Mouse (Mus musculus): ENCODE data around the gene Krtap4-6. TPM values are rescaled to one million over a fixed set of nuclear protein-coding genes. Genes with fewer than 3 reads are reported as not detected.

Krtap4-6 gene
- polyA plus RNA-seq, 1 experiment from 2014 or later: not detected

DNA sequence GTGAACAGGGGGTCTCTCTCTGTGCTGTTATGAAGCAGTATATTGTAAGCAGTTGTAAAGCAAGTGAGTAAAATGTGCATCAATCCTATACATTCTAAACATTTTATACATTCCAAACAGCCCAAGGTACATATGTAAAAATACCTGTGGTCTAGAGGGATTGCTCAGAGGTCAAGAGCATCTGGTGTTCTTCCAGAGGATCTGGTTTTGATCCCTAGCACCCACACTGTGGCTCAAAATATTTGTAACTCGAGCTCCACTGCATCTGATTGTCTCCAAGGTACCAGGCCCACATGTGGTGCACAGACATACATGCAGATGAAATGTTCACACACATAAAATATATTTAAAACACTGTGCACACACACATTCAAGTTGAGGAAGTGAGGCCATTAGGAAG lies 24.8 kb downstream of the Krtap4-6 start:
- Histone ChIP-seq H3K4me3 (no peak overlapping the region), H3K27ac (no peak overlapping the region), H3K36me3 (no peaks in the 10 kb centered on the region), H3K4me2 (no peak overlapping the region), H3K9me3 (no peaks in the 10 kb centered on the region), H3K9ac (no peak overlapping the region), H3K4me1 (no peaks in the 10 kb centered on the region), H3K27me3 (no peaks in the 10 kb centered on the region)
- ATAC-seq (ENCODE audit: borderline replicate concordance, extremely low read depth, low FRiP score, low TSS enrichment): no peak
- WGBS: 7% methylated on average over 1 of the region's 1 CpGs

- Histone ChIP-seq H3K4me3 (no peak overlapping the region), H3K4me2 (no peak overlapping the region), H3K9ac (no peak overlapping the region), H3K4me1 (no peaks in the 10 kb centered on the region), H3K27ac (no peak overlapping the region), H3K27me3 (no peaks in the 10 kb centered on the region), H3K9me3 (no peaks in the 10 kb centered on the region), H3K36me3 (no peaks in the 10 kb centered on the region)
- WGBS: 63% methylated on average over 1 of the region's 1 CpGs
- ATAC-seq (ENCODE audit: borderline replicate concordance, extremely low read depth, low FRiP score, low TSS enrichment): no peak
These were observed 28.7 kb downstream of the Krtap4-6 start for GRCm38 (mm10) chr11:99637086-99637485.

DNA sequence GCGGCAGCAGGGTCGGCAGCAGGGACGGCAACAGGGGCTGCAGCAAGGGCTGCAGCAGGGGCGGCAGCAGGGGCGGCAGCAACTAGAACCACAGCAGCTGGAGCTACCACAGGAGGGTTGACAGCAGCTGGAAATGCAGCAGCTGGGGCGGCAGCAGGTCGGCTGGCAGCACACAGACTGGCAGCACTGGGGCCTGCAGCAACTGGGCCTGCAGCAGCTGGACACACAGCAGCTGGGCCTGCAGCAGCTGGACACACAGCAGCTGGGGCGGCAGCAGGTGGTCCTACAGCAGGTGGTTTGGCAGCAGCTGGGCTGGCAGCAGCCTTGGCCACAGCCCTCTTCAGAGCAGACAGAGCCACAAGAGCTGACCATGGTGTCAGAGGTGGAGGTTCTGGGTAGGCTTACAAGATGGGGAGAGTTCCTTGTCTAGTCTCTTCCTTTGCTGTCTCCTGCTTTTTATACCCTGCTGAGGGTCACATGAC lies 31.1 kb downstream of the Krtap4-6 start, which contains the start of gene Krtap4-2:
TSS of gene Krtap4-2 (minus strand) at position 432 of the 482 bp plus-strand sequence.
- Histone ChIP-seq H3K4me3 (no peak within 1 kb of the TSS), H3K36me3 (no peaks in the 10 kb centered on the region), H3K9ac (no peak within 1 kb of the TSS), H3K4me1 (no peaks in the 10 kb centered on the region), H3K4me2 (no peak within 1 kb of the TSS), H3K27me3 (no peaks in the 10 kb centered on the region), H3K9me3 (no peaks in the 10 kb centered on the region), H3K27ac (no peak within 1 kb of the TSS)
- no peak for ATAC-seq (ENCODE audit: borderline replicate concordance, extremely low read depth, low FRiP score, low TSS enrichment)
- WGBS: 33% methylated on average over 8 of the region's 8 CpGs

DNA sequence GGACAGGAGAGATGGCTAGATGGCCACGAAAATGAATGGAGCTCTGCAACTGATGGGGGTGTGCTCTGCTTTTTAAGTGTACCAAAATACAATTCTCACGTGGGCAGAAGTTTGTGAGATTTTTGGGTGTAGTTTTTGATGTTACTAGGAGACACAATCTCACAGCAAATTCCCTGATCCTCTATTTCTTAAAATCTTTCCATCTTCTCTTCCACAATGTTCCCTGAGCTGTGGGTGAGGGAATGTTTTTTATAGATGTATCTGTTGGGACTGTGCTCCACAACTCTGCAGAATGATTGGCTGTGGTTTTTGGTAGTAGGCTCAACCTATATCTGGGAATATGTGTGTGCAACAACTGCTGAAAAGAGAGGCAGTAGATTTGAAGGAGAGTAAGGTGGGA lies 32.5 kb downstream of the Krtap4-6 start:
- no peaks in the 10 kb centered on the region for H3K9me3 ChIP-seq
- H3K27ac ChIP-seq: no peak overlapping the region
- no peak for ATAC-seq (ENCODE audit: borderline replicate concordance, extremely low read depth, low FRiP score, low TSS enrichment)
- no peaks in the 10 kb centered on the region for H3K4me1 ChIP-seq
- H3K36me3 ChIP-seq: no peaks in the 10 kb centered on the region
- WGBS: 57% methylated on average over 2 of the region's 2 CpGs
- no peak overlapping the region for H3K4me3 ChIP-seq
- H3K27me3 ChIP-seq: no peaks in the 10 kb centered on the region
- no peak overlapping the region for H3K4me2 ChIP-seq
- no peak overlapping the region for H3K9ac ChIP-seq

DNA sequence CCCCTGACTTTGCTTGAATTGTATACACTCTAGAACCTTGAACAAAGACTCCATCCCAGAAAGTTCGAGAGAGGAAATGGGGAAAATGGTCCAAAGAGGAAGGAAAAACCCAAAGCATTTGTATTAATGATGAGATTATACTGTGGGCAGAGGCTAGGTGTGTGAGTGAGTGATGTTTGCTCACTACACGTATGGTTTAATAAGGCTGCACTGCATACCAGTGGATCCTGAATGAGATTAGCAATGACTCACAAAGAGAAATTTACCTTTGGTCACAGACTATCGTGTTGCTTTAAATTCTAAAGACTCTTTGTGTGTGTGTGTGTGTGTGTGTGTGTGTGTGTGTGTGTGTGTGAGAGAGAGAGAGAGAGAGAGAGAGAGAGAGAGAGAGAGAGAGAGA lies 34.9 kb downstream of the Krtap4-6 start:
- no peak for ATAC-seq (ENCODE audit: borderline replicate concordance, extremely low read depth, low FRiP score, low TSS enrichment)
- no peak overlapping the region for H3K9ac ChIP-seq
- H3K27me3 ChIP-seq: no peaks in the 10 kb centered on the region
- H3K4me2 ChIP-seq: no peak overlapping the region
- 37% methylated on average over 3 of the region's 3 CpGs for WGBS
- H3K4me3 ChIP-seq: no peak overlapping the region
- H3K27ac ChIP-seq: no peak overlapping the region
- no peaks in the 10 kb centered on the region for H3K4me1 ChIP-seq
- no peaks in the 10 kb centered on the region for H3K9me3 ChIP-seq
- no peaks in the 10 kb centered on the region for H3K36me3 ChIP-seq

GRCm38 (mm10) chr11:99628138-99628537 lies 37.6 kb downstream of the Krtap4-6 start, which contains the start of gene Krtap4-1:
Krtap4-1 (minus strand) TSS chr11:99628238.
- Histone ChIP-seq H3K9ac (no peak within 1 kb of the TSS), H3K9me3 (no peaks in the 10 kb centered on the region), H3K4me1 (no peaks in the 10 kb centered on the region), H3K36me3 (no peaks in the 10 kb centered on the region), H3K27me3 (no peaks in the 10 kb centered on the region), H3K4me2 (no peak within 1 kb of the TSS), H3K27ac (no peak within 1 kb of the TSS), H3K4me3 (no peak within 1 kb of the TSS)
- whole genome bisulfite sequencing: 78% methylated on average over 4 of the region's 4 CpGs
- ATAC-seq (ENCODE audit: borderline replicate concordance, extremely low read depth, low FRiP score, low TSS enrichment): no peak

DNA sequence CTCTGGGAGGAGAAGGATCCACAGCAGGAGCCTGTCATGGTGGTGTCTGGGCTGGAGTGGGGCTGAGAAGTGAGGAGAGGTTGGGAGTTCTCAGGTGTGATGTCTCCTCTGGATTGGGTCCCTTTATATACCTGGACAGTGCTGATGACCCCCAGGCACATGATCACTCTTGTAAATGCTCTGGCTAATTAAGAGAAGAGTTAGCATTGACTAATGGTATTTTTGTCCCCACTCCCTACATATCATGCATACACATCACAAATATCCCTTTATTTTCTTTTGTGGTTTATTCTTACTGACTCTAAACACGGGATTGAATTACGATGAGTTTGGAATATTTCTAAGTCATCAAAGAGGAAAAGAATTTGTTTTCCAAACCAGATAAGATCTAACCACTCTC lies 45.4 kb downstream of the Krtap4-6 start, which contains the start of gene Gm11562:
TSS of gene Gm11562 (minus strand) at position 101 of the 400 bp plus-strand sequence.
- no peaks in the 10 kb centered on the region for H3K4me1 ChIP-seq
- no peak within 1 kb of the TSS for H3K4me2 ChIP-seq
- H3K4me3 ChIP-seq: no peak within 1 kb of the TSS
- 57% methylated on average over 2 of the region's 2 CpGs for WGBS
- ATAC-seq (ENCODE audit: borderline replicate concordance, extremely low read depth, low FRiP score, low TSS enrichment): no peak
- H3K9ac ChIP-seq: no peak within 1 kb of the TSS
- H3K27ac ChIP-seq: no peak within 1 kb of the TSS
- no peaks in the 10 kb centered on the region for H3K9me3 ChIP-seq
- no peaks in the 10 kb centered on the region for H3K27me3 ChIP-seq
- no peaks in the 10 kb centered on the region for H3K36me3 ChIP-seq

Other genes with a start within 250 kb of the Krtap4-6 start
- gene Krt12, start 243.7 kb downstream of the Krtap4-6 start, polyA plus RNA-seq (2015; fragmentation: Nextera tagmentation; extraction: Ambion mirVana): 0.07 TPM in 1 of 2 replicates, not detected in the other
- 0.29 and 0.39 TPM in 2 replicates for gene Krt20, start 227.8 kb downstream of the Krtap4-6 start, polyA plus RNA-seq (2015; fragmentation: Nextera tagmentation; extraction: Ambion mirVana)
- 3.9 and 5.1 TPM in 2 replicates for gene Krt23, start 172.8 kb downstream of the Krtap4-6 start, polyA plus RNA-seq (2015; fragmentation: Nextera tagmentation; extraction: Ambion mirVana)
- gene Krt39, start 144.6 kb downstream of the Krtap4-6 start, polyA plus RNA-seq (2015; fragmentation: Nextera tagmentation; extraction: Ambion mirVana): not detected in 2 replicates
- not detected in 2 replicates for gene Krt40, start 122.8 kb downstream of the Krtap4-6 start, polyA plus RNA-seq (2015; fragmentation: Nextera tagmentation; extraction: Ambion mirVana)
- gene Krtap3-3, start 115.1 kb downstream of the Krtap4-6 start, polyA plus RNA-seq (2015; fragmentation: Nextera tagmentation; extraction: Ambion mirVana): not detected in 2 replicates
- not detected in 2 replicates for gene Krtap3-2, start 109.1 kb downstream of the Krtap4-6 start, polyA plus RNA-seq (2015; fragmentation: Nextera tagmentation; extraction: Ambion mirVana)
- not detected in 2 replicates for gene Gm11939, start 106.5 kb downstream of the Krtap4-6 start, polyA plus RNA-seq (2015; fragmentation: Nextera tagmentation; extraction: Ambion mirVana)
- not detected in 2 replicates for gene Krtap3-1, start 99.3 kb downstream of the Krtap4-6 start, polyA plus RNA-seq (2015; fragmentation: Nextera tagmentation; extraction: Ambion mirVana)
- gene Krtap1-5, start 84.9 kb downstream of the Krtap4-6 start, polyA plus RNA-seq (2015; fragmentation: Nextera tagmentation; extraction: Ambion mirVana): not detected in 2 replicates
- not detected in 2 replicates for gene Krtap1-4, start 82.3 kb downstream of the Krtap4-6 start, polyA plus RNA-seq (2015; fragmentation: Nextera tagmentation; extraction: Ambion mirVana)
- gene Krtap1-3, start 74.6 kb downstream of the Krtap4-6 start, polyA plus RNA-seq (2015; fragmentation: Nextera tagmentation; extraction: Ambion mirVana): not detected in 2 replicates
- not detected in 2 replicates for gene Krtap9-3, start 67.9 kb downstream of the Krtap4-6 start, polyA plus RNA-seq (2015; fragmentation: Nextera tagmentation; extraction: Ambion mirVana)
- not detected in 2 replicates for gene Gm11938, start 62.7 kb downstream of the Krtap4-6 start, polyA plus RNA-seq (2015; fragmentation: Nextera tagmentation; extraction: Ambion mirVana)
- gene Gm11937, start 55.8 kb downstream of the Krtap4-6 start, polyA plus RNA-seq (2015; fragmentation: Nextera tagmentation; extraction: Ambion mirVana): not detected in 2 replicates
- not detected in 2 replicates for gene Krtap2-4, start 51.1 kb downstream of the Krtap4-6 start, polyA plus RNA-seq (2015; fragmentation: Nextera tagmentation; extraction: Ambion mirVana)
- not detected in 2 replicates for gene Gm11562, start 45.5 kb downstream of the Krtap4-6 start, polyA plus RNA-seq (2015; fragmentation: Nextera tagmentation; extraction: Ambion mirVana)
- not detected in 2 replicates for gene Krtap4-1, start 37.7 kb downstream of the Krtap4-6 start, polyA plus RNA-seq (2015; fragmentation: Nextera tagmentation; extraction: Ambion mirVana)
- not detected in 2 replicates for gene Krtap4-2, start 30.9 kb downstream of the Krtap4-6 start, polyA plus RNA-seq (2015; fragmentation: Nextera tagmentation; extraction: Ambion mirVana)
- not detected in 2 replicates for gene Krtap4-7, start 21.9 kb downstream of the Krtap4-6 start, polyA plus RNA-seq (2015; fragmentation: Nextera tagmentation; extraction: Ambion mirVana)
- not detected in 2 replicates for gene Gm11555, start 15.7 kb downstream of the Krtap4-6 start, polyA plus RNA-seq (2015; fragmentation: Nextera tagmentation; extraction: Ambion mirVana)
- not detected in 2 replicates for gene Gm11563, start 7.0 kb downstream of the Krtap4-6 start, polyA plus RNA-seq (2015; fragmentation: Nextera tagmentation; extraction: Ambion mirVana)
- not detected in 2 replicates for gene Gm14190, start 24.8 kb upstream of the Krtap4-6 start, polyA plus RNA-seq (2015; fragmentation: Nextera tagmentation; extraction: Ambion mirVana)
- gene Gm14180, start 68.3 kb upstream of the Krtap4-6 start, polyA plus RNA-seq (2015; fragmentation: Nextera tagmentation; extraction: Ambion mirVana): not detected in 2 replicates
- not detected in 2 replicates for gene Gm11595, start 107.0 kb upstream of the Krtap4-6 start, polyA plus RNA-seq (2015; fragmentation: Nextera tagmentation; extraction: Ambion mirVana)
- not detected in 2 replicates for gene Krtap4-8, start 114.7 kb upstream of the Krtap4-6 start, polyA plus RNA-seq (2015; fragmentation: Nextera tagmentation; extraction: Ambion mirVana)
- not detected in 2 replicates for gene Krtap4-9, start 119.2 kb upstream of the Krtap4-6 start, polyA plus RNA-seq (2015; fragmentation: Nextera tagmentation; extraction: Ambion mirVana)
- gene Gm11596, start 127.5 kb upstream of the Krtap4-6 start, polyA plus RNA-seq (2015; fragmentation: Nextera tagmentation; extraction: Ambion mirVana): not detected in 2 replicates
- not detected in 2 replicates for gene Gm11569, start 133.0 kb upstream of the Krtap4-6 start, polyA plus RNA-seq (2015; fragmentation: Nextera tagmentation; extraction: Ambion mirVana)
- not detected in 2 replicates for gene Gm11554, start 138.5 kb upstream of the Krtap4-6 start, polyA plus RNA-seq (2015; fragmentation: Nextera tagmentation; extraction: Ambion mirVana)
- gene Krtap4-13, start 143.9 kb upstream of the Krtap4-6 start, polyA plus RNA-seq (2015; fragmentation: Nextera tagmentation; extraction: Ambion mirVana): not detected in 2 replicates
- gene Gm11564, start 149.7 kb upstream of the Krtap4-6 start, polyA plus RNA-seq (2015; fragmentation: Nextera tagmentation; extraction: Ambion mirVana): not detected in 2 replicates
- not detected in 2 replicates for gene 2300003K06Rik, start 172.1 kb upstream of the Krtap4-6 start, polyA plus RNA-seq (2015; fragmentation: Nextera tagmentation; extraction: Ambion mirVana)
- gene Krtap4-16, start 185.6 kb upstream of the Krtap4-6 start, polyA plus RNA-seq (2015; fragmentation: Nextera tagmentation; extraction: Ambion mirVana): not detected in 2 replicates
- gene Gm11568, start 192.0 kb upstream of the Krtap4-6 start, polyA plus RNA-seq (2015; fragmentation: Nextera tagmentation; extraction: Ambion mirVana): not detected in 2 replicates
- not detected in 2 replicates for gene Gm11559, start 198.5 kb upstream of the Krtap4-6 start, polyA plus RNA-seq (2015; fragmentation: Nextera tagmentation; extraction: Ambion mirVana)
- not detected in 2 replicates for gene Krtap9-1, start 207.4 kb upstream of the Krtap4-6 start, polyA plus RNA-seq (2015; fragmentation: Nextera tagmentation; extraction: Ambion mirVana)
- gene Gm11567, start 213.2 kb upstream of the Krtap4-6 start, polyA plus RNA-seq (2015; fragmentation: Nextera tagmentation; extraction: Ambion mirVana): not detected in 2 replicates
- not detected in 2 replicates for gene Krtap31-1, start 242.0 kb upstream of the Krtap4-6 start, polyA plus RNA-seq (2015; fragmentation: Nextera tagmentation; extraction: Ambion mirVana)
- gene Gm11565, start 248.8 kb upstream of the Krtap4-6 start, polyA plus RNA-seq (2015; fragmentation: Nextera tagmentation; extraction: Ambion mirVana): not detected in 2 replicates

All from lung, embryonic 15.5 days (tissue).